Comparison of ENCODE assay signal across 8 mouse cellular contexts in genomic region chr5:74792301-74792700, GRCm38 (mm10).
DNase-seq lines count a peak whose midpoint lies in the region; ATAC-seq and TF ChIP-seq lines count a peak whose summit lies in the region.

No protein-coding gene starts in this region.

- peak overlapping the region; percentile 3; the same call in 1 of the 2 replicates for H3K9ac ChIP-seq in forebrain, embryonic 12.5 days
- H3K9ac ChIP-seq in heart, embryonic 13.5 days: peak overlapping the region; percentile 71
- H3K9ac ChIP-seq in kidney, postnatal 0 days (ENCODE audit: low read depth, low read length): 0 out of 2 replicates have a peak overlapping the region, but pooled peaks have one; percentile 27
- H3K9ac ChIP-seq in limb, embryonic 15.5 days: 0 out of 2 replicates have a peak overlapping the region, but pooled peaks have one; percentile 1
- no peak overlapping the region for H3K9ac ChIP-seq in midbrain, postnatal 0 days (replicated peaks; ENCODE audit: low read length, poor library complexity, severe bottlenecking)

- H3K27me3 ChIP-seq in thymus, adult 2 months (ENCODE audit: control insufficient read depth, insufficient read depth, low read length): no peaks in the 10 kb centered on the region
- H3K27me3 ChIP-seq in forebrain, embryonic 12.5 days: peaks cover 15% of the 10 kb centered on the region; the same call in 1 of the 2 replicates
- peaks cover 26% of the 10 kb centered on the region for H3K27me3 ChIP-seq in heart, embryonic 13.5 days (replicated peaks)
- no peaks in the 10 kb centered on the region for H3K27me3 ChIP-seq in kidney, postnatal 0 days (ENCODE audit: insufficient read depth, low read length)
- H3K27me3 ChIP-seq in limb, embryonic 15.5 days: no peaks in the 10 kb centered on the region
- H3K27me3 ChIP-seq in midbrain, postnatal 0 days (ENCODE audit: insufficient read depth, low read length): no peaks in the 10 kb centered on the region

- DNase-seq in thymus, adult 2 months: peak; percentile 15
- DNase-seq in thymus, postnatal 10 days (ENCODE audit: low spot score in 2 of 2): no peak
- DNase-seq in kidney, postnatal 0 days (ENCODE audit: low spot score): peak; percentile 96
- peak; percentile 81 for DNase-seq in midbrain, postnatal 0 days (ENCODE audit: low spot score)
- DNase-seq in testis, postnatal 14 days (ENCODE audit: low spot score): peak; percentile 84

- 13% methylated on average over 7 of the region's 7 CpGs for WGBS in thymus, adult 2 months
- 2% methylated on average over 7 of the region's 7 CpGs for WGBS in forebrain, embryonic 12.5 days
- 3% methylated on average over 7 of the region's 7 CpGs for WGBS in heart, embryonic 13.5 days
- 0% methylated on average over 7 of the region's 7 CpGs for WGBS in kidney, postnatal 0 days
- WGBS in limb, embryonic 15.5 days: 1% methylated on average over 7 of the region's 7 CpGs
- 6% methylated on average over 7 of the region's 7 CpGs for WGBS in midbrain, postnatal 0 days

- H3K4me1 ChIP-seq in thymus, adult 2 months (replicated peaks; ENCODE audit: control insufficient read depth, insufficient read depth, low read length): no peaks in the 10 kb centered on the region
- H3K4me1 ChIP-seq in forebrain, embryonic 12.5 days: peaks cover 14% of the 10 kb centered on the region
- H3K4me1 ChIP-seq in heart, embryonic 13.5 days: peaks cover 18% of the 10 kb centered on the region
- peaks cover 9% of the 10 kb centered on the region for H3K4me1 ChIP-seq in kidney, postnatal 0 days (replicated peaks; ENCODE audit: insufficient read depth, low read length)
- peaks cover 31% of the 10 kb centered on the region for H3K4me1 ChIP-seq in limb, embryonic 15.5 days
- peaks cover 6% of the 10 kb centered on the region; the same call in 1 of the 2 replicates for H3K4me1 ChIP-seq in midbrain, postnatal 0 days (ENCODE audit: insufficient read depth, low read length)

- ATAC-seq in forebrain, embryonic 12.5 days (ENCODE audit: low FRiP score): peak; percentile 68
- ATAC-seq in heart, embryonic 13.5 days (ENCODE audit: extremely low read depth, insufficient number of reproducible peaks, low FRiP score, low TSS enrichment): peak; percentile 40; the same call in 1 of the 2 replicates
- ATAC-seq in kidney, postnatal 0 days (replicated peaks; ENCODE audit: low FRiP score, low read depth): peak; percentile 76
- ATAC-seq in limb, embryonic 15.5 days (ENCODE audit: insufficient number of reproducible peaks, low FRiP score, low TSS enrichment, low read depth): peak; percentile 56; the same call in 1 of the 2 replicates
- ATAC-seq in midbrain, postnatal 0 days (ENCODE audit: low FRiP score): 0 out of 2 replicates have a peak, but pooled peaks have one; percentile 13

- peak overlapping the region; percentile 45 for H3K4me2 ChIP-seq in forebrain, embryonic 12.5 days
- H3K4me2 ChIP-seq in heart, embryonic 13.5 days: peak overlapping the region; percentile 57
- H3K4me2 ChIP-seq in kidney, postnatal 0 days (ENCODE audit: low read length): peak overlapping the region; percentile 45
- H3K4me2 ChIP-seq in limb, embryonic 15.5 days: peak overlapping the region; percentile 30
- peak overlapping the region; percentile 23; the same call in 1 of the 2 replicates for H3K4me2 ChIP-seq in midbrain, postnatal 0 days (ENCODE audit: low read depth, low read length, poor library complexity, severe bottlenecking)

- H3K4me3 ChIP-seq in thymus, adult 2 months (ENCODE audit: control insufficient read depth, insufficient read depth, low read length): no peak overlapping the region
- H3K4me3 ChIP-seq in forebrain, embryonic 12.5 days (replicated peaks): no peak overlapping the region; the same call in 1 of the 2 replicates
- H3K4me3 ChIP-seq in heart, embryonic 13.5 days: peak overlapping the region; percentile 18; the same call in 1 of the 2 replicates
- H3K4me3 ChIP-seq in kidney, postnatal 0 days (replicated peaks; ENCODE audit: low read depth, low read length): no peak overlapping the region
- H3K4me3 ChIP-seq in limb, embryonic 15.5 days: no peak overlapping the region
- H3K4me3 ChIP-seq in midbrain, postnatal 0 days (ENCODE audit: low read depth, low read length): no peak overlapping the region

- no peak for TF ChIP-seq CTCF in thymus, adult 2 months (IDR thresholded peaks at IDR 0.05; ENCODE audit: borderline replicate concordance, control insufficient read depth, extremely low read depth, insufficient read depth, low read length, poor library complexity)
- TF ChIP-seq CTCF in kidney, postnatal 0 days (IDR thresholded peaks at IDR 0.05; ENCODE audit: low read depth): peak; percentile 55
- peak; percentile 34 for TF ChIP-seq CTCF in midbrain, postnatal 0 days (IDR thresholded peaks at IDR 0.05)

- H3K9me3 ChIP-seq in forebrain, embryonic 12.5 days: no peaks in the 10 kb centered on the region
- H3K9me3 ChIP-seq in heart, embryonic 13.5 days: no peaks in the 10 kb centered on the region
- no peaks in the 10 kb centered on the region for H3K9me3 ChIP-seq in kidney, postnatal 0 days (replicated peaks; ENCODE audit: low read length)
- H3K9me3 ChIP-seq in limb, embryonic 15.5 days: no peaks in the 10 kb centered on the region
- no peaks in the 10 kb centered on the region for H3K9me3 ChIP-seq in midbrain, postnatal 0 days (ENCODE audit: low read length)

- no peaks in the 10 kb centered on the region for H3K36me3 ChIP-seq in thymus, adult 2 months (ENCODE audit: control insufficient read depth, insufficient read depth, low read length)
- no peaks in the 10 kb centered on the region for H3K36me3 ChIP-seq in forebrain, embryonic 12.5 days (replicated peaks)
- H3K36me3 ChIP-seq in heart, embryonic 13.5 days: no peaks in the 10 kb centered on the region
- no peaks in the 10 kb centered on the region for H3K36me3 ChIP-seq in kidney, postnatal 0 days (ENCODE audit: insufficient read depth, low read length)
- no peaks in the 10 kb centered on the region for H3K36me3 ChIP-seq in limb, embryonic 15.5 days
- no peaks in the 10 kb centered on the region for H3K36me3 ChIP-seq in midbrain, postnatal 0 days (ENCODE audit: insufficient read depth, low read length)

- H3K27ac ChIP-seq in thymus, adult 2 months (ENCODE audit: control insufficient read depth, insufficient read depth, low read length): no peak overlapping the region
- H3K27ac ChIP-seq in forebrain, embryonic 12.5 days: peak overlapping the region; percentile 46; the same call in 1 of the 2 replicates
- peak overlapping the region; percentile 85 for H3K27ac ChIP-seq in heart, embryonic 13.5 days (replicated peaks)
- H3K27ac ChIP-seq in kidney, postnatal 0 days: peak overlapping the region; percentile 91
- H3K27ac ChIP-seq in limb, embryonic 15.5 days: peak overlapping the region; percentile 87
- H3K27ac ChIP-seq in midbrain, postnatal 0 days (ENCODE audit: low read depth, low read length): no peak overlapping the region

- no peak for TF ChIP-seq POLR2A in thymus, adult 2 months (IDR thresholded peaks at IDR 0.05; ENCODE audit: control insufficient read depth, extremely low read depth, insufficient read depth, low read length, poor library complexity)

Comparison
In these comparisons a context has a peak if more than half of its experiments do, and no peak if none do; other contexts are left out.
1. DNase-seq: peak in thymus, adult 2 months (single experiment), kidney, postnatal 0 days (single experiment), midbrain, postnatal 0 days (single experiment) and testis, postnatal 14 days (single experiment); none in thymus, postnatal 10 days (0 of 2).
2. H3K27ac ChIP-seq: peak in forebrain, embryonic 12.5 days (single experiment), heart, embryonic 13.5 days (single experiment), kidney, postnatal 0 days (single experiment) and limb, embryonic 15.5 days (single experiment); none in thymus, adult 2 months (single experiment) and midbrain, postnatal 0 days (single experiment).
3. ATAC-seq: peak in every context shown above with its lines; median percentile 76 in kidney, postnatal 0 days; 68 in forebrain, embryonic 12.5 days; 56 in limb, embryonic 15.5 days; 40 in heart, embryonic 13.5 days; 13 in midbrain, postnatal 0 days.
4. Peak in every context shown above with its lines, with median percentiles within 50 percentile points of each other: H3K4me2 ChIP-seq.